Mouse (Mus musculus) spleen, postnatal 14 days (tissue): Measurements from ENCODE around the gene Tgm7.
A peak's percentile ranks its signal among the peaks of the same experiment; 100 is the strongest.

Source experiments
- DNase-seq, 2 experiments: peaks; one replicate each; pipeline ENCODE4 v3.0.0; 2021 to 2022; ENCODE audit warnings: low spot score in 2 of 2

Gene Tgm7

DNA sequence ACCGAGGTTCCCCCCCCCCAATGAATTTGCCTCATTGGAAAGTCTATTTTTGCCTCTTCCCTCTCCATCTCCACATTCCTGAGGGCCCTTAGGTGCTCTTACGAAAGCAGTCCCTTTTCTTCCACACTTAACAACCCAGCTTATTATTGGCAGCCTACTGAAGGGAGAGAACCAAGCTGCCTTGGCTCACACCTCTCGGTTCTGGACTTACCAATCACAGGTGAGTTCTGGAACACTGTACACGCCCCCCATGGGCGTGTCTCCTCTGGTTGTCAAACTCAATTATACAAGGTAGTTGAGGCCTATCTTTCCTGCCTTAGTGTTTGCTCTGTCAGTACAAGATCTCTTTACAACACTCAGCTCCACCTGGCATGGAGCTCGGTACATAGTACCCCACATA lies 37.7 kb downstream of the Tgm7 start:
- DNase-seq, result no peak

DNA sequence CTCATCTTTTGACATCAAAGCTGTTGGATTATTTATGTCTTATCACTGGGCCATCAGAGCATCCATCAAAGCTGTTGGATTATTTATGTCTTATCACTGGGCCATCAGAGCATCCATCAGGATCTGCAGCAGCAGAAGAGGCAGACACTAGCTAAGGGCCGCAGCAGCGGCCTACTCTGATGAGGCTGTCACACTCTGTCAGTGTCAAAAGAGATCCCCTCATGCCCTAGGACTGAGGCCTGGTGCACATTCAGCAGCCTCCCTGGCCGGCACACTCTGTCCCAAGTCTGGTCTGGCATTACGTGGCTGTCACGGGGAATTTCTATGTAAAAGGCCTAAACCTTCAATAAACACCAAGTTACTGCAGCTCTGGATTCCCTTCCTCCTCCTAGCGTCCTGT lies 40.1 kb downstream of the Tgm7 start:
- no peak for DNase-seq

DNA sequence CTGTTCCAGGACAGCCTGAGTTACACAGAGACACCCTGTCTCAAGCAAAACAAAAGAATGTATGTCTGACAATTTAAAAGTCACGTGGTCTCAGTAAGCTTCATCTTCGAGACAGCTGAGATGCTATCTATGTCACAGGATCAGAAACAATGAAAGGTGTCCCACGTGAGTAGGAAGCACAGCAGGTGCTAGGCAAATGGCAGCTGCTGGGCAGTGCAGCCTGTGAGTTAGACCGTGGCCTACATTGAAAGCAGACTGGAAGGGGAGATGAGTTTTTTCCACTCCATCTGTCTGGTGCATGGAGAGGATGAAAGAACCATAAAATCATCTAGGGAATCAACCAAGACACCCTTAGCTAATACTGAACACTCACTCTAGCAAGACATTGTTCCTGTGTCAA lies 42.5 kb downstream of the Tgm7 start:
- no peak for DNase-seq

DNA sequence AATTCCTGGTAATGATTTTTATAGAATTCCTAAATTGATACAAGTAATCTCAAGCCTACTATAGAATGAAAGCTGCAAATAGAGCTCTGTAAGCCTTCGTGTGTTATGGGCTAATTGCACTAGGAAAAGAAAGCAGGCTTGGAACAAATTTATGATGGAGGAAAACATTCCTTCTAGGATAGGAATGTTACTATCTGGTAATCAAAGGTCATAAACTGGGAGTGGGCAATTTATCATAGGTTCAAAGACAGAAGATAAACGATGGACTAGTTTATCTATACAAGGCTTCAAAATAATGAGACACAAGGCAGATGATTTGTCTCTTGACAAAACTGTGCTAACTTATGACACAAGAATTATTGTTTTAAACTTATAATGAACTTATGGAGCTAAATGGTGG lies 48.3 kb downstream of the Tgm7 start:
- DNase-seq, result no peak

DNA sequence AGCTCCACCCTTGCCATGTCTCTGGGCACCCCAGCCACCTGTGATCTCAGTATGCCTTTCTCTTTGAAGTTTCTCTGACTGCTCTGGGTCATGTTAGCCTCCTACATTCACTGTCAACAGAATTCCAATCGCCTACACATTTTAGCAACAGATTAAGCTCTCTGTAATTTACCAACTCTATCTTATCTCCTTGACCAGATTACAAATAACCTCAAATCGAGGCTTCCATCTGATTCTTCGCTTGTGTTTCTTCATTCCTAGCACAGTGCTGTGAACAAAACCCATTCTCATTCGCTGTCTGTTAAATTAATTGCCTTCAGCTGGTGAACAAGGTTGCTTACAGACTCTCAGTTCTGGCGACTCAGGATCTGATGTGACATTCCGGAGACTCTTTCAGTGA lies 51.6 kb downstream of the Tgm7 start:
- DNase-seq, result no peak

DNA sequence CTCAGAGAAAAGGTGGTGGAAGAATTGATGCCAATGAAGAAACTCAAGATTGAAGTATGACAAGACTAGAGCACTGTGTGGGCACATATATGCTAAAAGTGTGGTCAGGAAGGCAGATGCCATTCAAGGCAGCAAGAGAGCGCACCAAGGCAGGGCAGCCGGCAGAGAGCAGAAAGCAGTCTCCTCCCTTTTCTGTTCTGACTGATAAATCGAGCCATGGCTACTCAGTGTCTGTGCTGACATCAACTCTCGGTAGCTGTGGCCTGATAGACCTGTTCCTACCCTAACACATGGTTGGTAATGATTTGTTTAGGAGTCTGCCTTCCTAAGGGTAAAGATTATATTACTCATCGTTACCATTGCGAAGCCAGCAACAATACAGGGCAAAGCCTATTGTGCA lies 53.7 kb downstream of the Tgm7 start:
- DNase-seq, result peak in 1 of 2 experiments; percentile 10

DNA sequence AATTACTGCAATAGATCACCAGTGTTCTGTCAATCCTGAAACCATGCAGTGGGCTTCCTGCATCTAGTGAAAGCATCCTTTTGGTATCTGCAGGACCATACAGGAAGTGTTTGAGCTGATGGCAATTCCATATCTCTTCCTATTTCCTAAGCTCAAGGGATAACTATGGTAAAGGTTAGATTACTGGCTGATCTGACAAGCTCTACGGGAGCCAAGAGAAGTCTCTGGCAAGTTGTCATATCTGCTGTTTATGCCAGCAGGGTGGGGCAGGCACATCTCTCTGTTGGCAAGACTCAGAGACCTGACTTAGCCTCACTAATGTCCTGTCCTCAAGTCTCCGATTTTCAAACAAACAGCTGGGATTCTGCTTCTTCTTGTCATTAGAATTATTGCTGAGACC lies 55.5 kb downstream of the Tgm7 start:
- DNase-seq, result no peak

DNA sequence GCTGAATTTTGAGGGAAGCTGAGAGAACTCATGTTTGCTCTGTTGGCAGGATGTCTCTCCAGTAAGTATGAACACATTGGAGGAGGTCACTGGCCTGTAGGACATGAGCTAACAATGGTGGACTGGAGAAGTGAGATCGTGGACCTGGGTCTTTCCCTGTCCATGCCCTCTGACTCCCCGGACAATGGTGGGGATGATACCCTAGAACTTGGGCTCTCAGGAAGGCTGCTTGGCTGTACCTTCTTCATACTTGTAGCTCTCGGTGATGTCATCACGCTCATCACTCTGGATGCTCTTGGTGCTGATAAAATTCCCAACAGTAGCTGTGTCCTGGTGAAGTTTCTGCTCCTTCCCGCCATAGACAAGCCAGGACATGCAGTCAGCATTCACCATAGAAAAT lies 57.4 kb downstream of the Tgm7 start:
- DNase-seq, result no peak

DNA sequence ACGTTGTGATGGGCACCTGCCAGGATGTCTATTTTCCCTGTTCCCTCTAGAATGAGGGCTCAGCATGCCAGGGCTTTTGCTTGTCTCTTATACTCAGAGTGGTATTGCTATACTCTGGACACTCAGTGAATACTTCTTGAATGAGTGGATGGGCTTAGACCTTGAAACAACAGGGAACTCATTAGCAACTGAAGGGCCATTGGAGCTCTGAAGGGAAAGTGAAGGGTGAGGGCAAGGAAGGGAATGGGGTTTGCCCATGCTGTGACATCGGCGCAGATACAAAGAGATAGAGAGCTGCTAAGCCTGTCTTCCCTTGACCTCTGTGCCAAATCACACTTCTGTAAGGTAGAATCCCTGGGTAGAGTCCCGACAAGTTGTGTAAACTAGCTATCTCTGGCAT lies 63.9 kb downstream of the Tgm7 start:
- no peak for DNase-seq
